Mouse (Mus musculus): ENCODE data around the gene Man1c1.

The Man1c1 gene

GRCm38 (mm10) chr4:134636406-134636805, 67.7 kb downstream of the Man1c1 start:
- no peak for DNase-seq

GRCm38 (mm10) chr4:134634001-134634400, 70.1 kb downstream of the Man1c1 start:
- DNase-seq, result no peak

- DNase-seq, result no peak
Measured at GRCm38 (mm10) chr4:134632131-134632711, 71.9 kb downstream of the Man1c1 start.

- DNase-seq, result no peak
Measured at GRCm38 (mm10) chr4:134631471-134632130, 72.5 kb downstream of the Man1c1 start.

GRCm38 (mm10) chr4:134628575-134629384, 75.3 kb downstream of the Man1c1 start:
- no peak for DNase-seq

- DNase-seq, result no peak
Measured at GRCm38 (mm10) chr4:134628058-134628457, 76.0 kb downstream of the Man1c1 start.

GRCm38 (mm10) chr4:134626883-134627282, 77.2 kb downstream of the Man1c1 start:
- no peak for DNase-seq

- no peak for DNase-seq
Measured at GRCm38 (mm10) chr4:134626350-134626749, 77.7 kb downstream of the Man1c1 start.

GRCm38 (mm10) chr4:134624109-134624862, 79.8 kb downstream of the Man1c1 start:
- no peak for DNase-seq

- no peak for DNase-seq
Measured at GRCm38 (mm10) chr4:134621695-134622094, 82.4 kb downstream of the Man1c1 start.

- DNase-seq, result no peak
Measured at GRCm38 (mm10) chr4:134620246-134620645, 83.8 kb downstream of the Man1c1 start.

GRCm38 (mm10) chr4:134619489-134619870, 84.6 kb downstream of the Man1c1 start:
- DNase-seq, result no peak

GRCm38 (mm10) chr4:134618810-134619488, 85.1 kb downstream of the Man1c1 start:
- DNase-seq, result no peak

- DNase-seq, result no peak
Measured at GRCm38 (mm10) chr4:134617779-134618178, 86.3 kb downstream of the Man1c1 start.

GRCm38 (mm10) chr4:134615929-134616625, 88.0 kb downstream of the Man1c1 start:
- no peak for DNase-seq

GRCm38 (mm10) chr4:134612070-134612667, 91.9 kb downstream of the Man1c1 start:
- no peak for DNase-seq

GRCm38 (mm10) chr4:134610616-134611015, 93.5 kb downstream of the Man1c1 start:
- DNase-seq, result no peak

GRCm38 (mm10) chr4:134607679-134608078, 96.4 kb downstream of the Man1c1 start:
- DNase-seq, result no peak

- DNase-seq, result no peak
Measured at GRCm38 (mm10) chr4:134606054-134606453, 98.0 kb downstream of the Man1c1 start.

GRCm38 (mm10) chr4:134604472-134604871, 99.6 kb downstream of the Man1c1 start:
- no peak for DNase-seq

GRCm38 (mm10) chr4:134603553-134603952, 100.5 kb downstream of the Man1c1 start:
- no peak for DNase-seq
